ENCODE assay signal across 19 mouse cellular contexts in the genomic region with DNA sequence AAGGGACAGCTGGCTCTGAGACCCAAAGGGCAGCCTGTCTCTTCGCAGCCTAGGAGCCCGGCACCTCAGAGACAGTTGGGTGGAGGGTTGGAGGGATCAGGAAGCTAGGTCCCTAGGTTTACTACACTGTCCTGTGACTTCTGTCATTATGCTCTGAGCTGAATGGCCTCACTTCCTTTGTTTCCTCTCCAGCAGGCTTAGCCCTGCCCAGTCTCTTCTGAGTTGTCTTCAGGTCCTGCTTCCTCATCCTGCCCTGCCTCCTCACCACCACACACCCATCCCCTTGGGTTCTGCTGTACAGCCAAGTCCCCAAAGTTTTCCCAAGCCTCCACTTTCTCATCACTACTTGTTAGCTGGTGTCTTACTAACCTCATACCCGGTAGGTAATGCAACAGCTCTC.
DNase-seq lines count a peak whose midpoint lies in the region; ATAC-seq lines count a peak whose summit lies in the region.
"Had no signal": no experiment of that assay in that cellular context is flagged by ENCODE, and none has a peak within 500 bp of the region (broad histone marks: within the 10 kb centered on the region; RNA-seq: fewer than 3 reads in every experiment).

No protein-coding gene starts in this region.

- peaks cover 34% of the 10 kb centered on the region for H3K4me1 ChIP-seq in kidney, embryonic 15.5 days
- no peaks in the 10 kb centered on the region for H3K4me1 ChIP-seq in midbrain, embryonic 11.5 days (ENCODE audit: control insufficient read depth, insufficient read depth, low read length)
- no peaks in the 10 kb centered on the region for H3K4me1 ChIP-seq in midbrain, embryonic 16.5 days (ENCODE audit: control insufficient read depth, insufficient read depth, low read length)
- H3K4me1 ChIP-seq: neural tube, embryonic 12.5 days had no signal

- peak overlapping the region; percentile 67 for H3K27ac ChIP-seq in kidney, embryonic 15.5 days
- no peak overlapping the region for H3K27ac ChIP-seq in midbrain, embryonic 11.5 days (ENCODE audit: low read depth, low read length)
- H3K27ac ChIP-seq in midbrain, embryonic 16.5 days (ENCODE audit: low read length): no peak overlapping the region
- H3K27ac ChIP-seq: embryonic facial prominence, embryonic 15.5 days; hindbrain, embryonic 12.5 days; midbrain, embryonic 10.5 days; neural tube, embryonic 12.5 days; stomach, postnatal 0 days had no signal

- no peaks in the 10 kb centered on the region for H3K27me3 ChIP-seq in kidney, embryonic 15.5 days
- no peaks in the 10 kb centered on the region for H3K27me3 ChIP-seq in midbrain, embryonic 11.5 days (ENCODE audit: control insufficient read depth, insufficient read depth, low read length)
- H3K27me3 ChIP-seq in midbrain, embryonic 16.5 days (ENCODE audit: control insufficient read depth, insufficient read depth, low read depth, low read length): no peaks in the 10 kb centered on the region
- H3K27me3 ChIP-seq: embryonic facial prominence, embryonic 15.5 days; hindbrain, embryonic 12.5 days; liver, embryonic 12.5 days; neural tube, embryonic 12.5 days had no signal

- no peak for ATAC-seq in kidney, embryonic 15.5 days (replicated peaks; ENCODE audit: low FRiP score)
- ATAC-seq in midbrain, embryonic 11.5 days (ENCODE audit: low FRiP score): no peak
- no peak for ATAC-seq in midbrain, embryonic 16.5 days
- ATAC-seq: liver, embryonic 12.5 days had no signal

- H3K4me2 ChIP-seq in kidney, embryonic 15.5 days: no peak overlapping the region
- no peak overlapping the region for H3K4me2 ChIP-seq in midbrain, embryonic 11.5 days
- no peak overlapping the region for H3K4me2 ChIP-seq in midbrain, embryonic 16.5 days (ENCODE audit: low read length)
- H3K4me2 ChIP-seq: embryonic facial prominence, embryonic 15.5 days; hindbrain, embryonic 12.5 days; liver, embryonic 12.5 days; neural tube, embryonic 12.5 days had no signal

- no peaks in the 10 kb centered on the region for H3K36me3 ChIP-seq in kidney, embryonic 15.5 days
- H3K36me3 ChIP-seq in midbrain, embryonic 11.5 days (ENCODE audit: control insufficient read depth, insufficient read depth, low read length): no peaks in the 10 kb centered on the region
- H3K36me3 ChIP-seq in midbrain, embryonic 16.5 days (ENCODE audit: control insufficient read depth, insufficient read depth, low read length): no peaks in the 10 kb centered on the region
- H3K36me3 ChIP-seq: embryonic facial prominence, embryonic 15.5 days; hindbrain, embryonic 12.5 days; liver, embryonic 12.5 days; midbrain, embryonic 10.5 days; neural tube, embryonic 12.5 days had no signal

- H3K4me3 ChIP-seq in kidney, embryonic 15.5 days (replicated peaks): no peak overlapping the region
- H3K4me3 ChIP-seq in midbrain, embryonic 11.5 days (ENCODE audit: low read depth, low read length): no peak overlapping the region
- H3K4me3 ChIP-seq in midbrain, embryonic 16.5 days (ENCODE audit: low read depth, low read length): no peak overlapping the region
- H3K4me3 ChIP-seq: embryonic facial prominence, embryonic 15.5 days; hindbrain, embryonic 12.5 days; liver, embryonic 12.5 days; midbrain, embryonic 10.5 days; neural tube, embryonic 12.5 days had no signal

- peak; percentile 88 for DNase-seq in heart, adult 11 months
- no peak for DNase-seq in heart, postnatal 25 days (ENCODE audit: low spot score)
- no peak for DNase-seq in kidney, adult 8-10 months
- peak; percentile 73 for DNase-seq in midbrain, embryonic 11.5 days (ENCODE audit: low spot score, missing footprints)
- DNase-seq in embryo, embryonic 10.5 days (ENCODE audit: low spot score): no peak
- no peak for DNase-seq in testis, postnatal 10 days (ENCODE audit: low spot score)
- DNase-seq: B cell, adult 2 months; cerebellum, adult 9-11 months; embryo, embryonic 11 days; lung, postnatal 10 days; thymus, postnatal 14 days had no signal

- H3K9me3 ChIP-seq in kidney, embryonic 15.5 days (replicated peaks): no peaks in the 10 kb centered on the region
- no peaks in the 10 kb centered on the region for H3K9me3 ChIP-seq in midbrain, embryonic 11.5 days (ENCODE audit: control insufficient read depth, low read length)
- H3K9me3 ChIP-seq in midbrain, embryonic 16.5 days (replicated peaks; ENCODE audit: control insufficient read depth, low read length, poor library complexity, severe bottlenecking): no peaks in the 10 kb centered on the region
- H3K9me3 ChIP-seq: embryonic facial prominence, embryonic 15.5 days; hindbrain, embryonic 12.5 days; liver, embryonic 12.5 days; midbrain, embryonic 10.5 days; neural tube, embryonic 12.5 days had no signal

- H3K9ac ChIP-seq in kidney, embryonic 15.5 days: no peak overlapping the region
- H3K9ac ChIP-seq in midbrain, embryonic 11.5 days (ENCODE audit: low read length): no peak overlapping the region
- no peak overlapping the region for H3K9ac ChIP-seq in midbrain, embryonic 16.5 days (ENCODE audit: low read depth, low read length)
- H3K9ac ChIP-seq: embryonic facial prominence, embryonic 15.5 days; hindbrain, embryonic 12.5 days; liver, embryonic 12.5 days; neural tube, embryonic 12.5 days had no signal

- intact Hi-C loops in heart, postnatal 25 days (cut with DNase I): no loop called here

- WGBS in kidney, embryonic 15.5 days: 89% methylated on average over 3 of the region's 3 CpGs
- WGBS in midbrain, embryonic 11.5 days: 89% methylated on average over 3 of the region's 3 CpGs
- 87% methylated on average over 3 of the region's 3 CpGs for WGBS in midbrain, embryonic 16.5 days

Comparison
In these comparisons a context has a peak if more than half of its experiments do, and no peak if none do; other contexts are left out.
1. DNase-seq: peak in heart, adult 11 months (single experiment) and midbrain, embryonic 11.5 days (single experiment); none in heart, postnatal 25 days (single experiment), kidney, adult 8-10 months (0 of 2), embryo, embryonic 10.5 days (single experiment) and testis, postnatal 10 days (single experiment).